Mouse (Mus musculus): ENCODE data around the gene 1600015I10Rik. TPM values are rescaled to one million over a fixed set of nuclear protein-coding genes. Genes with fewer than 3 reads are reported as not detected.
A peak's percentile ranks its signal among the peaks of the same experiment; 100 is the strongest.
"Not testable (repeated sequence)": the region's sequence is repeated elsewhere in the genome, so short reads cannot be mapped to it uniquely, and the experiment has no call there.

1600015I10Rik gene
- polyA plus RNA-seq, 2 experiments = not detected

DNA sequence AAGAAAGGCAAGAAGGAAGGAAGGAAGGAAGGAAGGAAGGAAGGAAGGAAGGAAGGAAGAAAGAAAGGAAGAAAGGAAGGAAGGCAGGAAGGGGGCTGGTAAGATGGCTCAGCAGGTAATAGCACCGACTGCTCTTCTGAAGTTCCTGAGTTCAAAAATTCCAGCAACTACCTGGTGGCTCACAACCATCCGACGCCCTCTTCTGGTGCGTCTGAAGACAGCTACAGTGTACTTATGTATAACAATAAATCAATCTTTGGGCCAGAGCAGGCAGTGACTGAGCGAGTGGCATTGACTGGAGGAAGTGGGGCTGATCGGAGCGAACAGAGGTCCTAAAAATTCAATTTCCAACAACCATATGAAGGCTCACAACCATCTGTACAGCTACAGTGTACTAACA, 29.5 kb downstream of the 1600015I10Rik start:
- 0 out of 2 replicates have a peak, but pooled peaks have one; percentile 12 for TF ChIP-seq CTCF (IDR thresholded peaks at IDR 0.05; ENCODE audit: low read depth)
- not testable (repeated sequence) for DNase-seq (ENCODE audit: low read depth in 3 of 3, low spot score in 3 of 3); H3K27me3 ChIP-seq (ENCODE audit: control insufficient read depth, insufficient read depth, low read length); H3K4me1 ChIP-seq (replicated peaks; ENCODE audit: control insufficient read depth in 2 of 2, insufficient read depth in 2 of 2, low read length in 1 of 2); H3K36me3 ChIP-seq (replicated peaks; ENCODE audit: control insufficient read depth, insufficient read depth, low read depth); H3K9me3 ChIP-seq (ENCODE audit: control insufficient read depth, low read length); ATAC-seq (ENCODE audit: insufficient read depth); H3K4me3 ChIP-seq (ENCODE audit: insufficient read depth in 1 of 2, low read depth in 2 of 2, low read length in 2 of 2); H3K4me2 ChIP-seq (ENCODE audit: low read depth); H3K9ac ChIP-seq (replicated peaks); H3K27ac ChIP-seq
- 30% methylated on average over 7 of the region's 7 CpGs for WGBS (ENCODE audit: insufficient replicate concordance)

DNA sequence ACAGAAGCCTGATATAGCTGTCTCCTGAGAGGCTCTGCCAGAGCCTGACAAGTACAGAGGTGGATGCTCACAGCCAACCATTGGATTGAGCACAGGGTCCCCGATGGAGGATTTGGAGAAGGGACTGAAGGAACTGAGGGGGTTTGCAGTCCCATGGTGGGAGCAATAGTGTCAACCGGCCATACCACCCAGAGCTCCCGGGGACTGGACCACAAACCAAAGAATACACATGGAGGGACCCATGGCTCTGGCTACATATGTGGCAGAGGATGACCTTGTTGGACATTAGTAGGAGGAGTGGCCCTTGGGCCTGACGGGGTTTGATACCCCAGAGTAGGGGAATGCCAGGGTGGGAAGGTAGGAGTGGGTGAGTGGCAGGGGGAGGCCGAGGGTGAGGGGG, 37.0 kb downstream of the 1600015I10Rik start:
- H3K4me2 ChIP-seq (ENCODE audit: low read depth); H3K9ac ChIP-seq (replicated peaks); ATAC-seq (ENCODE audit: insufficient read depth); H3K27ac ChIP-seq; H3K36me3 ChIP-seq (replicated peaks; ENCODE audit: control insufficient read depth, insufficient read depth, low read depth); H3K4me1 ChIP-seq (replicated peaks; ENCODE audit: control insufficient read depth in 2 of 2, insufficient read depth in 2 of 2, low read length in 1 of 2); DNase-seq (ENCODE audit: low read depth in 3 of 3, low spot score in 3 of 3); H3K27me3 ChIP-seq (ENCODE audit: control insufficient read depth, insufficient read depth, low read length); H3K9me3 ChIP-seq (ENCODE audit: control insufficient read depth, low read length); H3K4me3 ChIP-seq (ENCODE audit: insufficient read depth in 1 of 2, low read depth in 2 of 2, low read length in 2 of 2): not testable (repeated sequence)
- WGBS (ENCODE audit: insufficient replicate concordance) = 62% methylated on average over 5 of the region's 5 CpGs

DNA sequence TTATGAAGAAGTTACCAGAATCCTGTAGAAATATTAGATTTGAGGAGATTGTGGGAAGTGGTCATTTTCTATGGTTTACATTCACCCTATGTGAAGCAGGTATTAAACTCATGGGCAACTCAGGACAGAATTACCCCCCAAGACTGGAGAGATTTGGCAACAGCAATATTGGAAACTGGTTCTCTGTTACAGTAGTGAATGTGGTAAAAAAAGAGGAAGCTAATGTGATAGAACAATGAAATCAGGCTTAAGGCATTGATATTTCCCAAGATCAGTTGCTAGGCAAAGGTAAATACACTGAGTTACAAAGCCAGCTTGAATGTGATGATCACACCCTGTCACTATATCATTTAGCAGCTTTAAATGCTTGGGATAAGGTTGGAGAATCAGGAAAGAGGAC, 38.2 kb downstream of the 1600015I10Rik start:
- Histone ChIP-seq H3K27ac (no peak overlapping the region), H3K9me3 (ENCODE audit: control insufficient read depth, low read length) (no peaks in the 10 kb centered on the region), H3K4me3 (ENCODE audit: insufficient read depth in 1 of 2, low read depth in 2 of 2, low read length in 2 of 2) (no peak overlapping the region), H3K4me1 (replicated peaks; ENCODE audit: control insufficient read depth in 2 of 2, insufficient read depth in 2 of 2, low read length in 1 of 2) (no peaks in the 10 kb centered on the region), H3K27me3 (ENCODE audit: control insufficient read depth, insufficient read depth, low read length) (no peaks in the 10 kb centered on the region), H3K9ac (replicated peaks) (no peak overlapping the region), H3K4me2 (ENCODE audit: low read depth) (no peak overlapping the region), H3K36me3 (replicated peaks; ENCODE audit: control insufficient read depth, insufficient read depth, low read depth) (no peaks in the 10 kb centered on the region)
- TF ChIP-seq EP300 (IDR thresholded peaks at IDR 0.05; ENCODE audit: low read depth) (no peak), CTCF (IDR thresholded peaks at IDR 0.05; ENCODE audit: low read depth) (no peak)
- ATAC-seq (ENCODE audit: insufficient read depth) = no peak
- DNase-seq (ENCODE audit: low read depth in 3 of 3, low spot score in 3 of 3) = peak in 1 of 3 experiments; percentile 3

DNA sequence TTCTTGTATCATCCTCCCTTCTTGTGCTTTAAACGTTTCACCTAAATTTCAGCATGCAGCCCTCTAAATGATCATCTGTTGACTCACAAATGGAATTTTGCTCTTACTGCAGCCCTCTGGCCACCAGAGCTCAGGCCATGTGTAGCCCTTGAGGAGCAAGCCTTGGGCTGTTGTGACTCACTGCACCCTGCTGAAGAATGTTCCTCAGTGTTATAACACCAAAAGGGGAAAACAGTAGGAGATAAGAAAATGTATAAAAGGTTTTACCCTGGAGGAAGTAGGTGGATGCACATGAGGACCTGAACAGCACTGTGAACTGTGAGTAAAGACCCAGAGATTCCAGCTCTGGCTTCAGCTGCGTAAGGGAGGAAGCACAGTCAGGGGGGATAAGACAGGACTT, 45.0 kb downstream of the 1600015I10Rik start, which contains the start of gene Doxl2:
Gene Doxl2 (plus strand): TSS at position 301 of the 400 bp plus-strand sequence.
- DNase-seq (ENCODE audit: low read depth in 3 of 3, low spot score in 3 of 3) (no peak), ATAC-seq (ENCODE audit: insufficient read depth) (no peak)
- H3K4me1 ChIP-seq (replicated peaks; ENCODE audit: control insufficient read depth in 2 of 2, insufficient read depth in 2 of 2, low read length in 1 of 2) = no peaks in the 10 kb centered on the region
- no peaks in the 10 kb centered on the region for H3K36me3 ChIP-seq (replicated peaks; ENCODE audit: control insufficient read depth, insufficient read depth, low read depth)
- H3K9ac ChIP-seq (replicated peaks) = no peak within 1 kb of the TSS
- TF ChIP-seq CTCF (IDR thresholded peaks at IDR 0.05; ENCODE audit: low read depth) = no peak
- no peak for TF ChIP-seq EP300 (IDR thresholded peaks at IDR 0.05; ENCODE audit: low read depth)
- no peak within 1 kb of the TSS for H3K27ac ChIP-seq
- H3K4me3 ChIP-seq (ENCODE audit: insufficient read depth in 1 of 2, low read depth in 2 of 2, low read length in 2 of 2) = no peak within 1 kb of the TSS
- whole genome bisulfite sequencing (ENCODE audit: insufficient replicate concordance) = 49% methylated on average over 2 of the region's 2 CpGs
- H3K9me3 ChIP-seq (ENCODE audit: control insufficient read depth, low read length) = no peaks in the 10 kb centered on the region
- no peak within 1 kb of the TSS for H3K4me2 ChIP-seq (ENCODE audit: low read depth)
- H3K27me3 ChIP-seq (ENCODE audit: control insufficient read depth, insufficient read depth, low read length) = no peaks in the 10 kb centered on the region

DNA sequence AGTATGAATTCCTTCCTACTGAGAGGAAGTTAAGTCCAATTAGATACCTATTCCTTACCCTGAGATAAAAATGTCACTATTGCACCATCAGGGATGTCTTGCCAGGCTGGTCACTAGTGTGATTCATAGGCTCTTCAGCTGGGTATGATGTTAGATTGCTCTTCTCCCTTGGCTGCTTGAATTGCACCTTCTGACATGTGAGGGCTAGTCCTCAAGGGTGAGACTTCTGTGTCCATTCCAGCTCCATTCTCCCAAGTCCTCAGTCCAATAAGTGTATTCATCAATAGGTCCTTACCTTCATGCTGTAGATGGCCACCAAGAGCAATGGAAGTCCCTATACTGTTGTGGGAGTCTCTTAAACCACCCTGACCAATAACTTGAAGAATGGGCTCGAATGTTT, 49.9 kb downstream of the 1600015I10Rik start:
- Histone ChIP-seq H3K9ac (replicated peaks) (no peak overlapping the region), H3K4me1 (replicated peaks; ENCODE audit: control insufficient read depth in 2 of 2, insufficient read depth in 2 of 2, low read length in 1 of 2) (no peaks in the 10 kb centered on the region), H3K27me3 (ENCODE audit: control insufficient read depth, insufficient read depth, low read length) (no peaks in the 10 kb centered on the region), H3K27ac (no peak overlapping the region), H3K36me3 (replicated peaks; ENCODE audit: control insufficient read depth, insufficient read depth, low read depth) (no peaks in the 10 kb centered on the region), H3K4me2 (ENCODE audit: low read depth) (no peak overlapping the region), H3K9me3 (ENCODE audit: control insufficient read depth, low read length) (no peaks in the 10 kb centered on the region), H3K4me3 (ENCODE audit: insufficient read depth in 1 of 2, low read depth in 2 of 2, low read length in 2 of 2) (no peak overlapping the region)
- no peak for DNase-seq (ENCODE audit: low read depth in 3 of 3, low spot score in 3 of 3)
- WGBS (ENCODE audit: insufficient replicate concordance) = 26% methylated on average over 1 of the region's 1 CpGs
- ATAC-seq (ENCODE audit: insufficient read depth) = no peak
- TF ChIP-seq CTCF (IDR thresholded peaks at IDR 0.05; ENCODE audit: low read depth) (no peak), EP300 (IDR thresholded peaks at IDR 0.05; ENCODE audit: low read depth) (no peak)

DNA sequence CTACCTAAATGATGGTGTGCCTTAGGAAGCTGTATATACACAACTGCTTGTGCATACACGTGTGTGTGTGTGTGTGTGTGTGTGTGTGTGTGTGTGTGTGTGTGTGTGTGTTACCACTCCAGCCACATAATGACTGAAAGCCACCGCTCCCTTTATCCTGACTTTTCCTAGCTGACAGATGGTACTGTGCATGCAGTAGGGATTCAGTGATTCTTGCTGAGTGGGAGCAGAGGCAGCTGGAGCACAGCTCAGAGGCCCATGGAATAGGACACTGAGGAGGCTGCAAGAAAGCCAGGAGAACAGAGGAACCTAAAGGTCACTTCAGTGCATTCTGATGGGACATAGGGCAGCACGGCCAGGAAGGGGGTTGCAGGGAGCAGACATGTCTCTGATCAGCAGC, 52.6 kb downstream of the 1600015I10Rik start:
- H3K36me3 ChIP-seq (replicated peaks; ENCODE audit: control insufficient read depth, insufficient read depth, low read depth) = no peaks in the 10 kb centered on the region
- H3K4me2 ChIP-seq (ENCODE audit: low read depth) = no peak overlapping the region
- H3K4me1 ChIP-seq (replicated peaks; ENCODE audit: control insufficient read depth in 2 of 2, insufficient read depth in 2 of 2, low read length in 1 of 2) = no peaks in the 10 kb centered on the region; a peak in 1 of 4 replicates
- 42% methylated on average over 3 of the region's 3 CpGs for WGBS (ENCODE audit: insufficient replicate concordance)
- ATAC-seq (ENCODE audit: insufficient read depth) (no peak), DNase-seq (ENCODE audit: low read depth in 3 of 3, low spot score in 3 of 3) (no peak)
- no peak overlapping the region for H3K27ac ChIP-seq
- TF ChIP-seq EP300 (IDR thresholded peaks at IDR 0.05; ENCODE audit: low read depth) (no peak), CTCF (IDR thresholded peaks at IDR 0.05; ENCODE audit: low read depth) (no peak)
- no peaks in the 10 kb centered on the region for H3K9me3 ChIP-seq (ENCODE audit: control insufficient read depth, low read length)
- H3K4me3 ChIP-seq (ENCODE audit: insufficient read depth in 1 of 2, low read depth in 2 of 2, low read length in 2 of 2) = no peak overlapping the region
- H3K27me3 ChIP-seq (ENCODE audit: control insufficient read depth, insufficient read depth, low read length) = no peaks in the 10 kb centered on the region
- H3K9ac ChIP-seq (replicated peaks) = no peak overlapping the region

Other genes starting within 250 kb of the 1600015I10Rik start
- gene Gimap4, start 245.3 kb upstream of the 1600015I10Rik start, polyA plus RNA-seq (2012; rRNA removed) = 5.0 and 6.2 TPM in 2 replicates
- gene Gimap4, start 245.3 kb upstream of the 1600015I10Rik start, polyA plus RNA-seq (2014; fragmentation: Nextera tagmentation; extraction: Ambion mirVana) = 8.3 and 8.8 TPM in 2 replicates
- 2.7 and 4.3 TPM in 2 replicates for gene Gimap6, start 221.7 kb upstream of the 1600015I10Rik start, polyA plus RNA-seq (2012; rRNA removed)
- 6.6 and 6.8 TPM in 2 replicates for gene Gimap6, start 221.7 kb upstream of the 1600015I10Rik start, polyA plus RNA-seq (2014; fragmentation: Nextera tagmentation; extraction: Ambion mirVana)
- gene Gm28053, start 211.3 kb upstream of the 1600015I10Rik start, polyA plus RNA-seq (2012; rRNA removed) = 0.39 TPM in 1 of 2 replicates, not detected in the other
- gene Gm28053, start 211.3 kb upstream of the 1600015I10Rik start, polyA plus RNA-seq (2014; fragmentation: Nextera tagmentation; extraction: Ambion mirVana) = 0.48 and 1.0 TPM in 2 replicates
- gene Gimap7, start 211.3 kb upstream of the 1600015I10Rik start, polyA plus RNA-seq (2012; rRNA removed) = 0.06 TPM in 1 of 2 replicates, not detected in the other
- gene Gimap7, start 211.3 kb upstream of the 1600015I10Rik start, polyA plus RNA-seq (2014; fragmentation: Nextera tagmentation; extraction: Ambion mirVana) = 0.10 TPM in 1 of 2 replicates, not detected in the other
- gene Gimap1, start 190.8 kb upstream of the 1600015I10Rik start, polyA plus RNA-seq (2012; rRNA removed) = 1.1 and 1.8 TPM in 2 replicates
- 3.2 and 5.5 TPM in 2 replicates for gene Gimap1, start 190.8 kb upstream of the 1600015I10Rik start, polyA plus RNA-seq (2014; fragmentation: Nextera tagmentation; extraction: Ambion mirVana)
- gene Gimap5, start 183.7 kb upstream of the 1600015I10Rik start, polyA plus RNA-seq (2012; rRNA removed) = 1.8 and 1.9 TPM in 2 replicates
- 2.1 and 2.7 TPM in 2 replicates for gene Gimap5, start 183.7 kb upstream of the 1600015I10Rik start, polyA plus RNA-seq (2014; fragmentation: Nextera tagmentation; extraction: Ambion mirVana)
- 0.05 and 0.06 TPM in 2 replicates for gene Gimap3, start 159.0 kb upstream of the 1600015I10Rik start, polyA plus RNA-seq (2012; rRNA removed)
- not detected in 2 replicates for gene Gimap3, start 159.0 kb upstream of the 1600015I10Rik start, polyA plus RNA-seq (2014; fragmentation: Nextera tagmentation; extraction: Ambion mirVana)
- 34.5 and 37.1 TPM in 2 replicates for gene Tmem176a, start 89.0 kb upstream of the 1600015I10Rik start, polyA plus RNA-seq (2012; rRNA removed)
- gene Tmem176a, start 89.0 kb upstream of the 1600015I10Rik start, polyA plus RNA-seq (2014; fragmentation: Nextera tagmentation; extraction: Ambion mirVana) = 112 and 126 TPM in 2 replicates
- gene Tmem176b, start 88.4 kb upstream of the 1600015I10Rik start, polyA plus RNA-seq (2012; rRNA removed) = 94.7 and 107 TPM in 2 replicates
- 146 and 152 TPM in 2 replicates for gene Tmem176b, start 88.4 kb upstream of the 1600015I10Rik start, polyA plus RNA-seq (2014; fragmentation: Nextera tagmentation; extraction: Ambion mirVana)
- gene Aoc1, start 57.0 kb upstream of the 1600015I10Rik start, polyA plus RNA-seq (2012; rRNA removed) = 0.02 TPM in 1 of 2 replicates, not detected in the other
- not detected in 2 replicates for gene Aoc1, start 57.0 kb upstream of the 1600015I10Rik start, polyA plus RNA-seq (2014; fragmentation: Nextera tagmentation; extraction: Ambion mirVana)
- not detected in 2 replicates for gene Doxl2, start 45.1 kb downstream of the 1600015I10Rik start, polyA plus RNA-seq (2012; rRNA removed)
- not detected in 2 replicates for gene Doxl2, start 45.1 kb downstream of the 1600015I10Rik start, polyA plus RNA-seq (2014; fragmentation: Nextera tagmentation; extraction: Ambion mirVana)
- gene Svs1, start 57.0 kb downstream of the 1600015I10Rik start, polyA plus RNA-seq (2012; rRNA removed) = not detected in 2 replicates
- not detected in 2 replicates for gene Svs1, start 57.0 kb downstream of the 1600015I10Rik start, polyA plus RNA-seq (2014; fragmentation: Nextera tagmentation; extraction: Ambion mirVana)
- 0.35 and 0.38 TPM in 2 replicates for gene Gpnmb, start 106.7 kb downstream of the 1600015I10Rik start, polyA plus RNA-seq (2012; rRNA removed)
- 0.19 and 0.24 TPM in 2 replicates for gene Gpnmb, start 106.7 kb downstream of the 1600015I10Rik start, polyA plus RNA-seq (2014; fragmentation: Nextera tagmentation; extraction: Ambion mirVana)
- gene Malsu1, start 143.9 kb downstream of the 1600015I10Rik start, polyA plus RNA-seq (2012; rRNA removed) = 4.9 and 10.7 TPM in 2 replicates
- 41.3 and 44.1 TPM in 2 replicates for gene Malsu1, start 143.9 kb downstream of the 1600015I10Rik start, polyA plus RNA-seq (2014; fragmentation: Nextera tagmentation; extraction: Ambion mirVana)